Mouse (Mus musculus) heart, embryonic 16.5 days (tissue): ENCODE results near the gene Arf3. TPM values are rescaled to one million over a fixed set of nuclear protein-coding genes. Genes with fewer than 3 reads are reported as not detected.

ENCODE experiments used
- ATAC-seq: fragments of 200-750 bp; cut with Nextera tagmentation; replicated peaks from 2 replicates; pipeline ENCODE4 v1.8.0; 2017; ENCODE audit warnings: moderate number of reproducible peaks; ENCODE audit not compliant: insufficient read depth, low FRiP score; ENCODE audit errors: extremely low read depth
- H3K27ac ChIP-seq: fragments of 300-500 bp; sonication (generic); 2 replicates; pipeline ENCODE4 v1.5.1; 2014; ENCODE audit warnings: mild to moderate bottlenecking, low read length, control low read depth, moderate library complexity
- H3K27me3 ChIP-seq: fragments of 300-500 bp; sonication (generic); 2 replicates; pipeline ENCODE4 v1.6.1; 2014; ENCODE audit warnings: low read length, mixed read lengths; ENCODE audit not compliant: control insufficient read depth, insufficient read depth
- H3K36me3 ChIP-seq: fragments of 300-500 bp; sonication (generic); 2 replicates; pipeline ENCODE4 v1.6.1; 2014; ENCODE audit not compliant: control insufficient read depth, insufficient read depth
- H3K4me1 ChIP-seq: fragments of 300-500 bp; sonication (generic); 2 replicates; pipeline ENCODE4 v1.6.1; 2014; ENCODE audit warnings: low read length, mixed read lengths; ENCODE audit not compliant: control insufficient read depth, insufficient read depth
- H3K4me2 ChIP-seq: fragments of 300-500 bp; sonication (generic); 2 replicates; pipeline ENCODE4 v1.6.1; 2014; ENCODE audit warnings: low read depth, mild to moderate bottlenecking, control low read depth, low read length
- H3K4me3 ChIP-seq: fragments of 300-500 bp; sonication (generic); 2 replicates; pipeline ENCODE4 v1.5.1; 2014; ENCODE audit warnings: mild to moderate bottlenecking, control low read depth, low read length
- H3K9ac ChIP-seq: fragments of 300-500 bp; sonication (generic); 2 replicates; pipeline ENCODE4 v1.6.1; 2014; ENCODE audit warnings: low read length, control low read depth
- H3K9me3 ChIP-seq: fragments of 300-500 bp; sonication (generic); replicated peaks from 2 replicates; pipeline ENCODE4 v1.6.1; 2016; ENCODE audit warnings: low read length; ENCODE audit not compliant: control insufficient read depth
- WGBS: fragments of 180-500 bp; shearing (Covaris S2); extraction: QIAGEN DNeasy Blood & Tissue Kit; methylation state at CpG from one replicate; pipeline ENCODE4 v1.1.7; 2014; 5-methylcytosine and 5-hydroxymethylcytosine counted together
- polyA plus RNA-seq: library from polyadenylated mRNA; unstranded; fragments of >200 nt; fragmentation: Nextera tagmentation; extraction: Ambion mirVana; gene quantifications from 2 replicates; pipeline ENCODE4 v1.2.1, GENCODE M21; 2015

Gene Arf3
- polyA plus RNA-seq, 1 experiment from 2014 or later, result 35.8 TPM

DNA sequence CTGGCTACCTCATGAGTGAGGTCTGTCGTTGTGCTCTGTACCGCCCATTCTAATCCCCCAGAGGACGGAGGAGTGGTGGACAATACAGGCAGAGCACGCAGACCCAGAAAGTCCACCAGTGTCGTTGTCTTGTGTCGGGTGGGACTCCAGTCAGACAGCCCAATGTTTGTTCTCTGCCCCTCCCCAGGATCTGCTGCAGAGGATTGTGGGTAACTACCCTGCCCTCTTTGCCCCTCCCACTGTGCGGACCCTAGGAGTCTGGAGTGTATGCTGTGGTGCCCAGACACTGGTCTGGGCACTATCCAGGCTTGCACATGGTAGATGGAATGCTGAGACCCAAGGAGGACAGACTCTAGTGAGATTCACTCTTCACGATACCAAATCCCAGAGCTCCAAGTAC, 66.8 kb downstream of the Arf3 start:
- no peak overlapping the region for H3K9ac ChIP-seq
- no peaks in the 10 kb centered on the region for H3K36me3 ChIP-seq
- H3K4me2 ChIP-seq, result no peak overlapping the region
- H3K9me3 ChIP-seq, result no peaks in the 10 kb centered on the region
- H3K27me3 ChIP-seq, result peaks cover 17% of the 10 kb centered on the region; the same call in 1 of the 2 replicates
- H3K27ac ChIP-seq, result no peak overlapping the region
- WGBS, result 58% methylated on average over 8 of the region's 8 CpGs
- H3K4me3 ChIP-seq, result no peak overlapping the region
- no peak for ATAC-seq
- peaks cover 13% of the 10 kb centered on the region for H3K4me1 ChIP-seq

DNA sequence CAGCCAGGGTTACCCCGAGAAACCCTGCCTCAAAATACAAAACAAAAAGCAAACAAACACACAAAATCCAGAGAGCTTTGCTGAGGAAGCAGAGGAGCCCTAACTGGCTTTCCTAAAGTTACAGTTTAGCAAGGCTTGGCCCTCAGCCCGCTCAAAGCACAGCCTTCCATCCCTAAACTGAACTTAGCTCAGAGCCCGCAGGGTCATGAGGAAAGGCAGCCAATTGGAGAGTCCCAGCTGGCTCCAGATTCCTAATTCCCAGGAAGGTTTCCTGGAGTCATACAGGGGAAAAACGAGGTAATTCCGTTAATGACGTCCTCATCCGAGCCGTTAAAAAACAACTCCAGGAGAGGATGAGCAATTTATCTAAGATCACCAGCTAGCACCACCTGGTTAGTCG, 67.3 kb downstream of the Arf3 start:
- no peak overlapping the region for H3K4me2 ChIP-seq

DNA sequence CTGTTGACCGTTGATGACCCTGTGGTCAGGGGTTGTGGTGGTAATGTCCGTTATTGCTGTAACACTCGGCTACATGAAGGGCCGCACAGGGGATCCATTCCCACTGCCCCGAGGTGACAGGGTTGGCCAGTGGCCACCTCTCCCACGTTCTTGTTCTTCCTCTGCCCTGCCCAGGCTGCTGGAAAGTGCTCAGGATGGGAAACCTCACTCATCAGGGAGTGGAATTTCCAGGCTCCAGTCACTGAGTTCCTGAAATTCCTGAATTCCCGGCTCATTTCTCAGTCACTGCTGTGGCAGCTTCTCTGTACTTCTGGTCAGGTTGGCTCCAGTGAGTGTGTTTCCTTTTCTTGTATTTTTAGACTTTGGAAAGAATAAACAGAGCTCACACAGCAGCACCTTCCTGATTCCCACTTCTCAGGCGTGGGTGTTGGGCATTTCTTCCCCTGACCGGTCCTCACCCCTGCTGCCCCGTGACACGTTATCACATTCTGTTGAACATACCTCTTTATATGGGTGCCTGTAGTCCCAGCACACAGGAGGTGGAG, 70.8 kb downstream of the Arf3 start:
- ATAC-seq, result peak; percentile 64
- Histone ChIP-seq H3K27me3 (no peaks in the 10 kb centered on the region), H3K27ac (peak overlapping the region; percentile 79), H3K9me3 (no peaks in the 10 kb centered on the region), H3K4me1 (peaks cover 21% of the 10 kb centered on the region), H3K36me3 (no peaks in the 10 kb centered on the region), H3K9ac (no peak overlapping the region), H3K4me2 (peak overlapping the region; percentile 24; the same call in 1 of the 2 replicates), H3K4me3 (no peak overlapping the region)
- WGBS, result 12% methylated on average over 11 of the region's 11 CpGs

More for the DNA sequence above, 67.3 kb downstream of the Arf3 start:
- no peak for ATAC-seq
- Histone ChIP-seq H3K27ac (no peak overlapping the region), H3K4me1 (peaks cover 17% of the 10 kb centered on the region), H3K4me3 (no peak overlapping the region), H3K9ac (no peak overlapping the region), H3K27me3 (peaks cover 12% of the 10 kb centered on the region; the same call in 1 of the 2 replicates), H3K36me3 (no peaks in the 10 kb centered on the region), H3K9me3 (no peaks in the 10 kb centered on the region)
- 44% methylated on average over 9 of the region's 9 CpGs for WGBS

DNA sequence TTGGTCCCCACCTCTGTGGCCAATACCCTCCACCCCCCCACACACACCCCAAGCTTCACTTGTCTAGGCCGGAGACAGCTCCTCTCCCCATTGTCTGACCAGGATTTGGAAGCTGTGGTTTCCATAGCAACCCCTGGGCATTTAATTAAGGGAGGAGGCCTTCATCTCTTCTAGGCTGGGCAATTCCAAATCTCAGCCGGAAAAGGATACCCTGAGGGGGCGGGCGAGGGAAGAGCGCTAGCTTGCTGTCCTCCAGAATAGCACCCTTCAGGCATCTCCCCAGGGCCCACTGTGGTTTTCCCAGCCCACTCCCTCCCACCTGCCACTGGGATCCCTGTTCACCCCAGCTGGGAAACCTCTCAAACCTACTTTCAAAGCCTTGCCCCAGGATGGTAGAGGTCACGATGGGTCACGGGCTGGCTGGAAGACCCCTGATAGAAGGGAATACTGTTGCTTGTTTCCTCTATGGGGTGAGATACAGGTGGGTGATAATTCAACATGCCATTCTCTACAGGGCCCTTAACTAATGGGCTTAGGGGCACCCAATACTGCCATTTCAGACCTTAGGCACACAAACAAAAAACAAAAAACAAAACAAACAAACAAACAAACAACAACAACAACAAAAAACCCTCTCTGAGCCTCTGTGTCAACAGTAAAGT, 71.4 kb downstream of the Arf3 start:
- Histone ChIP-seq H3K4me1 (peaks cover 21% of the 10 kb centered on the region), H3K27me3 (no peaks in the 10 kb centered on the region), H3K4me3 (no peak overlapping the region), H3K9me3 (no peaks in the 10 kb centered on the region), H3K4me2 (no peak overlapping the region), H3K27ac (peak overlapping the region; percentile 79), H3K9ac (no peak overlapping the region), H3K36me3 (no peaks in the 10 kb centered on the region)
- no peak for ATAC-seq
- WGBS, result 68% methylated on average over 7 of the region's 7 CpGs

DNA sequence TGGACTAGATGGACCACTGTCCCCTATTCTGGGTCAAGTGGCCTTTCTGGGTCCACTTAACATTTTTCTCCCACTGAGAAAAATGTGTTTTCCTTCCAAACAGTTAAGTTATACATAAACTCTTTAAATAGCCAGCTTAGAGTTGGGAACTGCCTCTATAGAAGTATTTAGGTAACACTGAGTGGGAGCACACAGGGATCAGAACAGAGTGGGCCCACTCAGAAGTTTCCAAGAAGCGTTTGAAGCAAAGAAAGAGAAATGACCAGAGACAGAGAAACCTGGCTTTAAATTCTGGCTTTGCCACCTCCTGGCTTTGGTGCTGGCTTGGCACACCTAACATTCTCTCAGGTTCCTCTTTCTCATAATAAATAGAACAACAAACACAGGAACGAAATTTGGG, 73.3 kb downstream of the Arf3 start:
- no peak overlapping the region for H3K4me3 ChIP-seq
- WGBS, result 77% methylated on average over 2 of the region's 2 CpGs
- H3K36me3 ChIP-seq, result no peaks in the 10 kb centered on the region
- H3K27ac ChIP-seq, result no peak overlapping the region
- H3K27me3 ChIP-seq, result no peaks in the 10 kb centered on the region
- H3K4me2 ChIP-seq, result no peak overlapping the region
- ATAC-seq, result no peak
- H3K9ac ChIP-seq, result no peak overlapping the region
- no peaks in the 10 kb centered on the region for H3K9me3 ChIP-seq
- peaks cover 21% of the 10 kb centered on the region for H3K4me1 ChIP-seq

Other genes with a start within 250 kb of the Arf3 start
- gene Kansl2, start 228.9 kb downstream of the Arf3 start, polyA plus RNA-seq, result 77.7 and 79.2 TPM in 2 replicates
- gene Ccnt1, start 192.3 kb downstream of the Arf3 start, polyA plus RNA-seq, result 36.4 and 41.2 TPM in 2 replicates
- 0.64 TPM in 1 of 2 replicates, not detected in the other for gene 4930415O20Rik, start 192.2 kb downstream of the Arf3 start, polyA plus RNA-seq
- 39.0 and 47.1 TPM in 2 replicates for gene Adcy6, start 153.1 kb downstream of the Arf3 start, polyA plus RNA-seq
- gene Cacnb3, start 132.4 kb downstream of the Arf3 start, polyA plus RNA-seq, result 8.2 and 10.5 TPM in 2 replicates
- 15.2 and 18.3 TPM in 2 replicates for gene Ddx23, start 100.3 kb downstream of the Arf3 start, polyA plus RNA-seq
- gene Rnd1, start 85.8 kb downstream of the Arf3 start, polyA plus RNA-seq, result 1.1 and 1.7 TPM in 2 replicates
- gene Ccdc65, start 55.0 kb downstream of the Arf3 start, polyA plus RNA-seq, result 0.97 and 1.0 TPM in 2 replicates
- 23.0 and 27.7 TPM in 2 replicates for gene Fkbp11, start 35.0 kb downstream of the Arf3 start, polyA plus RNA-seq
- 0.28 and 0.44 TPM in 2 replicates for gene Wnt10b, start 14.9 kb upstream of the Arf3 start, polyA plus RNA-seq
- not detected in 2 replicates for gene Wnt1, start 26.6 kb upstream of the Arf3 start, polyA plus RNA-seq
- gene Ddn, start 46.3 kb upstream of the Arf3 start, polyA plus RNA-seq, result 0.32 and 0.35 TPM in 2 replicates
- 111 and 112 TPM in 2 replicates for gene Prkag1, start 68.3 kb upstream of the Arf3 start, polyA plus RNA-seq
- 8.5 and 8.6 TPM in 2 replicates for gene Kmt2d, start 108.0 kb upstream of the Arf3 start, polyA plus RNA-seq
- 5.6 and 7.3 TPM in 2 replicates for gene Rhebl1, start 131.3 kb upstream of the Arf3 start, polyA plus RNA-seq
- gene Dhh, start 135.3 kb upstream of the Arf3 start, polyA plus RNA-seq, result 2.0 and 2.5 TPM in 2 replicates
- 13.3 and 13.9 TPM in 2 replicates for gene Lmbr1l, start 155.0 kb upstream of the Arf3 start, polyA plus RNA-seq
- 1,504 and 1,594 TPM in 2 replicates for gene Tuba1b, start 171.4 kb upstream of the Arf3 start, polyA plus RNA-seq
- not detected in 2 replicates for gene Gm49450, start 190.3 kb upstream of the Arf3 start, polyA plus RNA-seq
- gene Tuba1a, start 190.5 kb upstream of the Arf3 start, polyA plus RNA-seq, result 727 and 789 TPM in 2 replicates